ENCODE assay signal across 31 mouse cellular contexts in genomic region chr11:54331463-54332183, GRCm38 (mm10). TPM values are rescaled to one million over a fixed set of nuclear protein-coding genes. Genes with fewer than 3 reads are reported as not detected.
DNase-seq lines count a peak whose midpoint lies in the region; TF ChIP-seq lines count a peak whose summit lies in the region.
"Had no signal": no experiment of that assay in that cellular context is flagged by ENCODE, and none has a peak within 500 bp of the region (broad histone marks: within the 10 kb centered on the region; RNA-seq: fewer than 3 reads in every experiment).

No protein-coding gene starts in this region.

- no peak overlapping the region for H3ac ChIP-seq in myocyte (ENCODE audit: control insufficient read depth, insufficient read length)

- no peaks in the 10 kb centered on the region for H3K36me3 ChIP-seq in myocyte (ENCODE audit: control insufficient read depth, insufficient read depth)
- H3K36me3 ChIP-seq: embryonic facial prominence, embryonic 13.5 days; heart, embryonic 10.5 days; heart, embryonic 13.5 days had no signal

- TF ChIP-seq POLR2A in myocyte (IDR thresholded peaks at IDR 0.05; ENCODE audit: insufficient read length, low read depth) = no peak

- H3K79me2 ChIP-seq in myocyte (ENCODE audit: control insufficient read depth, insufficient read depth) = no peaks in the 10 kb centered on the region

- H3K4me3 ChIP-seq in myocyte = no peak overlapping the region
- H3K4me3 ChIP-seq: embryonic facial prominence, embryonic 13.5 days; forebrain, embryonic 10.5 days; forebrain, embryonic 15.5 days; heart, adult 2 months; heart, embryonic 10.5 days; heart, embryonic 13.5 days; hindbrain, embryonic 12.5 days; hindbrain, embryonic 15.5 days had no signal

- DNase-seq in gastrocnemius, adult 18-20 months (ENCODE audit: low spot score) = peak; percentile 59
- no peak for DNase-seq in gastrocnemius, adult 8-10 months (ENCODE audit: low spot score in 2 of 2)
- DNase-seq in heart, adult 18-20 months = peak; percentile 18 to 19
- no peak for DNase-seq in heart, postnatal 10 days
- peak; percentile 44 for DNase-seq in skeletal muscle tissue, adult 2 months (ENCODE audit: low read depth, low spot score)
- DNase-seq: adrenal gland, adult 2 months; adrenal gland, postnatal 14 days; cerebellum, adult 11 months; cerebellum, adult 2 months; cerebellum, adult 9-11 months; cerebellum, postnatal 25 days; heart, adult 2 months had no signal

- intact Hi-C loops in heart, postnatal 10 days (cut with DNase I) = no loop called here

- H3K4me2 ChIP-seq in myocyte (ENCODE audit: low read depth) = peak overlapping the region; percentile 51
- H3K4me2 ChIP-seq: embryonic facial prominence, embryonic 13.5 days; forebrain, embryonic 15.5 days; heart, embryonic 13.5 days; hindbrain, embryonic 12.5 days; hindbrain, embryonic 15.5 days had no signal

- no peaks in the 10 kb centered on the region for H3K27me3 ChIP-seq in myocyte (ENCODE audit: control insufficient read depth, insufficient read depth, insufficient read length)
- H3K27me3 ChIP-seq: embryonic facial prominence, embryonic 13.5 days; forebrain, embryonic 15.5 days; heart, embryonic 13.5 days; hindbrain, embryonic 12.5 days; hindbrain, embryonic 15.5 days had no signal

TF ChIP-seq in myocyte, 11 proteins besides CTCF, POLR2A, EP300 and RAD21:
- TF ChIP-seq USF1 (IDR thresholded peaks at IDR 0.05; ENCODE audit: low read depth) = no peak
- no peak for TF ChIP-seq SRF (IDR thresholded peaks at IDR 0.05; ENCODE audit: control insufficient read depth, insufficient read length, low read depth)
- TF ChIP-seq CEBPB (IDR thresholded peaks at IDR 0.05; ENCODE audit: insufficient read depth, poor library complexity, severe bottlenecking) = no peak
- TF ChIP-seq MAX (IDR thresholded peaks at IDR 0.05; ENCODE audit: low read depth) = no peak
- no peak for TF ChIP-seq REST (IDR thresholded peaks at IDR 0.05; ENCODE audit: insufficient read depth, insufficient read length)
- peak; percentile 9 to 82 (median 26) for TF ChIP-seq MYOG (IDR thresholded peaks at IDR 0.05; ENCODE audit: control insufficient read depth in 1 of 3, insufficient read depth in 1 of 3, insufficient read length in 2 of 3, low read depth in 2 of 3)
- TF ChIP-seq MYOD1 (IDR thresholded peaks at IDR 0.05; ENCODE audit: control insufficient read depth in 1 of 3, insufficient read length in 2 of 3, low read depth in 2 of 3) = peak in 2 of 3 experiments; percentile 28 to 87
- TF ChIP-seq E2F4 (IDR thresholded peaks at IDR 0.05; ENCODE audit: insufficient read depth) = no peak
- TF ChIP-seq TCF12 (IDR thresholded peaks at IDR 0.05; ENCODE audit: insufficient read depth, poor library complexity, severe bottlenecking) = no peak
- TF ChIP-seq TCF3 (IDR thresholded peaks at IDR 0.05; ENCODE audit: insufficient read length, low read depth) = no peak
- no peak for TF ChIP-seq POLR2AphosphoS2 (IDR thresholded peaks at IDR 0.05; ENCODE audit: insufficient read length, low read depth)

RNA-seq across cellular contexts. Expression of gene Acsl6, which starts 28.0 kb away (rescaled TPM):
- 10 to 100 TPM; 23.3 to 30.9 TPM for total RNA-seq in gastrocnemius, adult 18-20 months (2021)
- 10 to 100 TPM; 26.2 to 31.9 (median 29.0) TPM for total RNA-seq in gastrocnemius, adult 8-10 months (2022)
- total RNA-seq in heart, adult 18-20 months (2021) = 10 to 100 TPM; 11.1 to 14.8 TPM
- under 1 TPM; 0.27 to 0.45 TPM for total RNA-seq in heart, postnatal 10 days (2021)
- polyA plus RNA-seq in myocyte (2012; fragmentation: generic; extraction: Trizol) = 17.6 TPM
- polyA plus RNA-seq: CD4-positive, CD25-positive, alpha-beta regulatory T cell, adult 4 months had no signal

RNA-seq across cellular contexts. Expression of gene Meikin, which starts 38.8 kb away (rescaled TPM):
- not detected for total RNA-seq in gastrocnemius, adult 18-20 months (2021)
- not detected for total RNA-seq in gastrocnemius, adult 8-10 months (2022)
- not detected for total RNA-seq in heart, adult 18-20 months (2021)
- total RNA-seq in heart, postnatal 10 days (2021) = not detected
- not detected for polyA plus RNA-seq in myocyte (2012; fragmentation: generic; extraction: Trizol)
- total RNA-seq: adrenal gland, adult 2 months; adrenal gland, postnatal 14 days; adrenal gland, postnatal 4 days; common myeloid progenitor, adult 5-6 weeks; heart, adult 2 months; heart, postnatal 25 days; hematopoietic stem cell, adult 5-6 weeks; MEL had no signal
- polyA plus RNA-seq: adrenal gland, adult 2 months; C2C12; CD4-positive, CD25-positive, alpha-beta regulatory T cell, adult 4 months; cerebellum, adult 2 months; embryonic facial prominence, embryonic 13.5 days; forebrain, embryonic 10.5 days; forebrain, embryonic 15.5 days; gonadal fat pad, adult 2 months; heart, adult 2 months; heart, embryonic 10.5 days; heart, embryonic 13.5 days; heart, embryonic 16.5 days; hindbrain, embryonic 12.5 days; hindbrain, embryonic 15.5 days; intestine, embryonic 14.5 days; intestine, postnatal 0 days had no signal

Comparison
In these comparisons a context has a peak if more than half of its experiments do, and no peak if none do; other contexts are left out.
1. DNase-seq: peak in gastrocnemius, adult 18-20 months (single experiment), heart, adult 18-20 months (2 of 2) and skeletal muscle tissue, adult 2 months (single experiment); none in gastrocnemius, adult 8-10 months (0 of 2) and heart, postnatal 10 days (0 of 2).
2. RNA of gene Acsl6, which starts 28.0 kb away (total RNA-seq): 23.3 to 30.9 TPM in gastrocnemius, adult 18-20 months, 26.2 to 31.9 TPM in gastrocnemius, adult 8-10 months and 11.1 to 14.8 TPM in heart, adult 18-20 months; 0.27 to 0.45 TPM in heart, postnatal 10 days; every median in the first group is over 4 times any median in the second.